8 mouse cellular contexts compared by ENCODE assay signal in the genomic region with DNA sequence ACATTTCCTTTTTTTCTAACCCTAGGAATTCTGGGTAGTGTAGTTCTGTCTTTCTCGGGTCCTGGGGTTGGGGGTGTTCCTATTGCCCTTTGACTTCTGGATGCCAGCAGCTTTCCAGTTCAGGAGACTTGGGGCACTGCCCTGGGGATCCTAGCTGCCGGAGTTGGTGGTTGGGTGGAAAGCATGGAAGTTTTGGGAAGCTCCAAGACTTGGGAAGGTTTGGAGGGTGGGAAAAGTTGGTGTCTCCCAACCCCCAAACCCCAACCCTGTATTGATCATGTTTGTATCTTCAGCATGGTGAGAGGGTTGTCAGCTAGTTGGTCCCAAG. TPM values are rescaled to one million over a fixed set of nuclear protein-coding genes. Genes with fewer than 3 reads are reported as not detected.
A peak's percentile ranks its signal among the peaks of the same experiment; 100 is the strongest.
DNase-seq lines count a peak whose midpoint lies in the region; ATAC-seq and TF ChIP-seq lines count a peak whose summit lies in the region.
"Had no signal": no experiment of that assay in that cellular context is flagged by ENCODE, and none has a peak within 500 bp of the region (broad histone marks: within the 10 kb centered on the region; RNA-seq: fewer than 3 reads in every experiment).

No protein-coding gene starts in this region.

- TF ChIP-seq CTCF in CH12.LX (conservative IDR thresholded peaks at IDR 0.05 in 1 of 2, IDR thresholded peaks at IDR 0.05 in 1 of 2; ENCODE audit: low read depth in 2 of 2, low read length in 2 of 2) (no peak), ES-Bruce4 (IDR thresholded peaks at IDR 0.05; ENCODE audit: low read depth, low read length) (no peak)

- no peak overlapping the region for H3K4me3 ChIP-seq in CH12.LX (replicated peaks in 1 of 3; ENCODE audit: low read depth in 2 of 3, low read length in 2 of 3, poor library complexity in 1 of 3)
- peak overlapping the region; percentile 57 for H3K4me3 ChIP-seq in ES-Bruce4 (ENCODE audit: low read depth, low read length)
- peak overlapping the region; percentile 58 for H3K4me3 ChIP-seq in heart, embryonic 15.5 days
- peak overlapping the region; percentile 86 for H3K4me3 ChIP-seq in liver, embryonic 16.5 days (ENCODE audit: low read depth, low read length)

- dilution Hi-C loops in CH12.LX (cut with MboI; ENCODE audit: extremely low pct_ligation_motif_present, extremely low pct_unique_long_range_greater_than_20kb, low sequenced_read_pairs), result no loop called here

- no peak for DNase-seq in CH12.LX (ENCODE audit: extremely low read depth)
- no peak for DNase-seq in Muller cell, postnatal 12 days (ENCODE audit: inconsistent ontology term)
- no peak for DNase-seq in layer of hippocampus, postnatal 10 days (ENCODE audit: low spot score in 2 of 2)
- DNase-seq: adrenal gland, postnatal 25 days had no signal

- H3K36me3 ChIP-seq in CH12.LX (replicated peaks in 1 of 2; ENCODE audit: control insufficient read depth in 1 of 2, insufficient read depth in 1 of 2, low read length in 1 of 2) (no peaks in the 10 kb centered on the region), ES-Bruce4 (ENCODE audit: control insufficient read depth, insufficient read depth, low read length, poor library complexity, severe bottlenecking) (no peaks in the 10 kb centered on the region)
- H3K36me3 ChIP-seq in heart, embryonic 15.5 days, result no peaks in the 10 kb centered on the region
- H3K36me3 ChIP-seq in liver, embryonic 16.5 days (ENCODE audit: control insufficient read depth, insufficient read depth), result no peaks in the 10 kb centered on the region

- no peak for TF ChIP-seq RAD21 in CH12.LX (IDR thresholded peaks at IDR 0.05; ENCODE audit: low read depth, low read length)

- ATAC-seq in heart, embryonic 15.5 days (replicated peaks; ENCODE audit: insufficient number of reproducible peaks, insufficient read depth, low FRiP score, low read depth), result no peak
- no peak for ATAC-seq in liver, embryonic 16.5 days (ENCODE audit: low read depth)
- no peak for ATAC-seq in frontal cortex, adult (ENCODE audit: low TSS enrichment)

- no peak for TF ChIP-seq POLR2A in CH12.LX (IDR thresholded peaks at IDR 0.05; ENCODE audit: low read depth, low read length)
- TF ChIP-seq POLR2A in ES-Bruce4 (IDR thresholded peaks at IDR 0.05; ENCODE audit: insufficient read depth, low read length), result no peak

- H3K9me3 ChIP-seq in CH12.LX (replicated peaks; ENCODE audit: low read length) (peaks cover 11% of the 10 kb centered on the region), ES-Bruce4 (replicated peaks; ENCODE audit: control insufficient read depth, insufficient read depth, low read length, poor library complexity, severe bottlenecking) (no peaks in the 10 kb centered on the region)
- no peaks in the 10 kb centered on the region for H3K9me3 ChIP-seq in heart, embryonic 15.5 days (replicated peaks)
- H3K9me3 ChIP-seq in liver, embryonic 16.5 days (replicated peaks; ENCODE audit: control insufficient read depth, low read length), result no peaks in the 10 kb centered on the region

- H3K4me2 ChIP-seq in CH12.LX (ENCODE audit: insufficient read depth, low read depth, poor library complexity, severe bottlenecking), result peak overlapping the region; percentile 69; the same call in 1 of the 2 replicates
- peak overlapping the region; percentile 99 for H3K4me2 ChIP-seq in heart, embryonic 15.5 days
- peak overlapping the region; percentile 100 for H3K4me2 ChIP-seq in liver, embryonic 16.5 days (ENCODE audit: low read depth, low read length)

- no peak overlapping the region for H3K27ac ChIP-seq in CH12.LX (ENCODE audit: insufficient read depth, low read depth)
- no peak overlapping the region for H3K27ac ChIP-seq in ES-Bruce4 (ENCODE audit: insufficient read depth, low read length)
- peak overlapping the region; percentile 89; the same call in 1 of the 2 replicates for H3K27ac ChIP-seq in heart, embryonic 15.5 days
- H3K27ac ChIP-seq in liver, embryonic 16.5 days (ENCODE audit: low read length), result peak overlapping the region; percentile 97

- in situ Hi-C loops in CH12.LX (cut with MboI; ENCODE audit: low pct_ligation_motif_present, low pct_unique_long_range_greater_than_20kb, low sequenced_read_pairs), result no loop called here

- no peaks in the 10 kb centered on the region for H3K79me2 ChIP-seq in CH12.LX (replicated peaks; ENCODE audit: control insufficient read depth, extremely low read depth, insufficient read depth, poor library complexity, severe bottlenecking)

- H3K4me1 ChIP-seq in CH12.LX (ENCODE audit: control insufficient read depth in 1 of 2, insufficient read depth in 2 of 2) (peaks cover 12 to 17% of the 10 kb centered on the region in 2 experiments), ES-Bruce4 (ENCODE audit: control insufficient read depth, insufficient read depth, low read length) (no peaks in the 10 kb centered on the region)
- peaks cover 36% of the 10 kb centered on the region for H3K4me1 ChIP-seq in heart, embryonic 15.5 days (replicated peaks)
- H3K4me1 ChIP-seq in liver, embryonic 16.5 days (ENCODE audit: control insufficient read depth, low read depth, low read length), result peaks cover 47% of the 10 kb centered on the region

- no peak overlapping the region for H3K9ac ChIP-seq in CH12.LX (ENCODE audit: insufficient read depth, low read depth)
- peak overlapping the region; percentile 69; the same call in 1 of the 2 replicates for H3K9ac ChIP-seq in ES-Bruce4 (ENCODE audit: low read depth, poor library complexity, severe bottlenecking)
- H3K9ac ChIP-seq in heart, embryonic 15.5 days, result peak overlapping the region; percentile 71; the same call in 1 of the 2 replicates
- H3K9ac ChIP-seq in liver, embryonic 16.5 days (ENCODE audit: low read depth, low read length), result peak overlapping the region; percentile 91

- 24% methylated on average over 2 of the region's 2 CpGs for WGBS in heart, embryonic 15.5 days
- WGBS in liver, embryonic 16.5 days (ENCODE audit: insufficient replicate concordance), result 26% methylated on average over 2 of the region's 2 CpGs

- H3K27me3 ChIP-seq in CH12.LX (replicated peaks), result peaks cover 36% of the 10 kb centered on the region
- H3K27me3 ChIP-seq in ES-Bruce4 (ENCODE audit: control insufficient read depth, insufficient read depth, low read length, poor library complexity, severe bottlenecking), result no peaks in the 10 kb centered on the region; the same call in 1 of the 2 replicates
- 0 out of 2 replicates have a peak, but pooled peaks cover 3% of the 10 kb centered on the region for H3K27me3 ChIP-seq in heart, embryonic 15.5 days
- H3K27me3 ChIP-seq in liver, embryonic 16.5 days (ENCODE audit: control insufficient read depth, insufficient read depth, low read depth, low read length), result peaks cover 26% of the 10 kb centered on the region

- TF ChIP-seq EP300 in CH12.LX (IDR thresholded peaks at IDR 0.05; ENCODE audit: low read length) (no peak), ES-Bruce4 (IDR thresholded peaks at IDR 0.05; ENCODE audit: insufficient read depth, low read depth, low read length) (no peak)

TF ChIP-seq in CH12.LX, 34 proteins besides CTCF, POLR2A, EP300 and RAD21:
- TF ChIP-seq TBP (conservative IDR thresholded peaks at IDR 0.05; ENCODE audit: low read depth, low read length) (no peak), RCOR1 (conservative IDR thresholded peaks at IDR 0.05; ENCODE audit: low read depth, low read length) (no peak), HCFC1 (IDR thresholded peaks at IDR 0.05; ENCODE audit: low read depth, low read length) (peak; percentile 82)

RNA-seq across cellular contexts. Expression of a gene that starts 0.2 kb away (rescaled TPM):
- total RNA-seq in CH12.LX (2012; rRNA removed), result 0.21 and 0.47 TPM in 2 replicates
- total RNA-seq in CH12.LX (2014; rRNA removed), result 0.07 and 0.21 TPM in 2 replicates
- polyA plus RNA-seq in CH12.LX (2012; ENCODE audit: insufficient read length, low read depth), result 0.07 TPM in 1 of 2 replicates, not detected in the other
- 1.6 and 3.0 TPM in 2 replicates for polyA plus RNA-seq in ES-Bruce4 (2011; ENCODE audit: insufficient read depth, insufficient read length, low read depth, missing spikeins)
- 26.7 and 29.1 TPM in 2 replicates for polyA plus RNA-seq in heart, embryonic 15.5 days (2015; fragmentation: Nextera tagmentation; extraction: Ambion mirVana)
- polyA plus RNA-seq in liver, embryonic 16.5 days (2015; fragmentation: Nextera tagmentation; extraction: Ambion mirVana), result 6.5 and 7.0 TPM in 2 replicates
- 1 to 10 TPM; 2.3 to 2.6 TPM for total RNA-seq in layer of hippocampus, postnatal 10 days (2021)

RNA-seq across cellular contexts. Expression of a gene that starts 10.5 kb away (rescaled TPM):
- 0.13 and 0.25 TPM in 2 replicates for total RNA-seq in CH12.LX (2012; rRNA removed)
- total RNA-seq in CH12.LX (2014; rRNA removed), result 0.19 TPM in 1 of 2 replicates, not detected in the other
- polyA plus RNA-seq in CH12.LX (2012; ENCODE audit: insufficient read length, low read depth), result not detected in 2 replicates
- 1.2 TPM in 1 of 2 replicates, not detected in the other for polyA plus RNA-seq in ES-Bruce4 (2011; ENCODE audit: insufficient read depth, insufficient read length, low read depth, missing spikeins)
- 15.9 and 16.1 TPM in 2 replicates for polyA plus RNA-seq in heart, embryonic 15.5 days (2015; fragmentation: Nextera tagmentation; extraction: Ambion mirVana)
- polyA plus RNA-seq in liver, embryonic 16.5 days (2015; fragmentation: Nextera tagmentation; extraction: Ambion mirVana), result 1.4 and 2.1 TPM in 2 replicates
- total RNA-seq in layer of hippocampus, postnatal 10 days (2021), result 10 to 100 TPM; 17.7 to 19.0 TPM

Comparison
In these comparisons a context has a peak if more than half of its experiments do, and no peak if none do; other contexts are left out.
1. H3K27ac ChIP-seq: peak in heart, embryonic 15.5 days (single experiment) and liver, embryonic 16.5 days (single experiment); none in CH12.LX (single experiment) and ES-Bruce4 (single experiment).
2. H3K4me3 ChIP-seq: peak in ES-Bruce4 (single experiment), heart, embryonic 15.5 days (single experiment) and liver, embryonic 16.5 days (single experiment); none in CH12.LX (0 of 3).
3. Peak in every context shown above with its lines, with median percentiles within 50 percentile points of each other: H3K4me2 ChIP-seq.